Mouse (Mus musculus): ENCODE data around the gene Golph3. TPM values are rescaled to one million over a fixed set of nuclear protein-coding genes. Genes with fewer than 3 reads are reported as not detected.
A peak's percentile ranks its signal among the peaks of the same experiment; 100 is the strongest.

Gene Golph3
- polyA plus RNA-seq, 1 experiment from 2014 or later = 47.1 TPM

- no peak overlapping the region for H3K27ac ChIP-seq (replicated peaks)
- WGBS (ENCODE audit: insufficient replicate concordance) = 63% methylated on average over 7 of the region's 7 CpGs
Observed at GRCm38 (mm10) chr15:12298231-12298737, 23.0 kb upstream of the Golph3 start.

DNA sequence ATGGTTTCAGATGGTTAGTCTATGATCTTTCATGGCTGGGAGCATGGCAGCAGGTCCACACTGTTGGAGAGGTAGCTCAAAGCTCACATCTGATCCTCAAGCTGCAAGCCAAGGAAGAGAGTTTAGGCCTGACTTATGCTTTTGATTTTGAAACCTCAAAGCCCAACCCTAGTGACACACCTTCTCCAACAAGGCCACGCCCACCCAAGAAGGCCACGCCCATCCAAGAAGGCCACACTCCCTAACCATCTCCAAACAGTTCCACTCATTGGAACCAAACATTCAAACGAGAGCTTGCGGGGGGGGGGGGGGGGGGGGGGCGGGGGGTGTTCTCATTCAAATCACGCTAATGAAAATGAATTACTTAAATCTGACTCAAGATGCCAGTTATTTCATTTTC is 19.5 kb upstream of the Golph3 start:
- Histone ChIP-seq H3K4me2 (no peak overlapping the region), H3K4me1 (replicated peaks) (peaks cover 19% of the 10 kb centered on the region), H3K27ac (replicated peaks) (no peak overlapping the region), H3K27me3 (no peaks in the 10 kb centered on the region), H3K4me3 (replicated peaks) (no peak overlapping the region), H3K9me3 (replicated peaks) (no peaks in the 10 kb centered on the region), H3K9ac (no peak overlapping the region), H3K36me3 (replicated peaks) (no peaks in the 10 kb centered on the region)
- no peak for ATAC-seq (ENCODE audit: insufficient read depth)
- WGBS (ENCODE audit: insufficient replicate concordance) = 58% methylated on average over 6 of the region's 6 CpGs

More at GRCm38 (mm10) chr15:12298231-12298737, 23.0 kb upstream of the Golph3 start:
- no peak overlapping the region for H3K9ac ChIP-seq
- no peak overlapping the region for H3K4me2 ChIP-seq
- peaks cover 3% of the 10 kb centered on the region; the same call in 1 of the 2 replicates for H3K4me1 ChIP-seq (replicated peaks)
- no peaks in the 10 kb centered on the region for H3K36me3 ChIP-seq (replicated peaks)
- no peaks in the 10 kb centered on the region for H3K9me3 ChIP-seq (replicated peaks)
- ATAC-seq (ENCODE audit: insufficient read depth) = no peak
- H3K4me3 ChIP-seq (replicated peaks) = no peak overlapping the region
- H3K27me3 ChIP-seq = no peaks in the 10 kb centered on the region

GRCm38 (mm10) chr15:12306188-12307071 is 14.8 kb upstream of the Golph3 start:
- Histone ChIP-seq H3K27ac (replicated peaks) (peak overlapping the region; percentile 65), H3K4me1 (replicated peaks) (peaks cover 34% of the 10 kb centered on the region), H3K9me3 (replicated peaks) (no peaks in the 10 kb centered on the region), H3K36me3 (replicated peaks) (no peaks in the 10 kb centered on the region), H3K9ac (no peak overlapping the region), H3K4me3 (replicated peaks) (no peak overlapping the region), H3K4me2 (peak overlapping the region; percentile 47), H3K27me3 (no peaks in the 10 kb centered on the region)
- peak; percentile 86 for ATAC-seq (ENCODE audit: insufficient read depth)
- 8% methylated on average over 8 of the region's 8 CpGs for WGBS (ENCODE audit: insufficient replicate concordance)

DNA sequence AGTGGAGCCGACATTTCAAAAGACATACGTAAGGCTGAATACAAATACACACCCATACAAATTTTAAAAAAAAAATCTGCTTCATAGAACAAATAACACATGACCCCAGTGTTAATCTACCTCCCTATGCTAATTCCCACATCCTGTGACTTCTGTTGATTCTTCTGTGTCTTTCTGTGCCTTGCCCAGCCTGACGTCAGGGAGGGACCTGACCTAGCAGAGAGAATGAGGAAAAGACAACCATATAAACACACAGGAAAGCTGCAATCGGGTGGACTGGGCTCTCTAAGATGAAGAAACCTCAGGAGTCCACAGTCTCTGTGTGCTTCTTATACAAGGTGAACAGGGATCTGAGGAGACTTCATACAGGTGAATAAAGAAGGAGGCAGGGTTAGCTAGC is 14.1 kb upstream of the Golph3 start:
- no peaks in the 10 kb centered on the region for H3K9me3 ChIP-seq (replicated peaks)
- H3K4me2 ChIP-seq = peak overlapping the region; percentile 47; the same call in 1 of the 2 replicates
- H3K9ac ChIP-seq = no peak overlapping the region
- H3K36me3 ChIP-seq (replicated peaks) = no peaks in the 10 kb centered on the region
- peak overlapping the region; percentile 65; the same call in 1 of the 2 replicates for H3K27ac ChIP-seq (replicated peaks)
- H3K4me3 ChIP-seq (replicated peaks) = no peak overlapping the region
- H3K4me1 ChIP-seq (replicated peaks) = peaks cover 30% of the 10 kb centered on the region
- 57% methylated on average over 4 of the region's 4 CpGs for WGBS (ENCODE audit: insufficient replicate concordance)
- H3K27me3 ChIP-seq = no peaks in the 10 kb centered on the region
- ATAC-seq (ENCODE audit: insufficient read depth) = no peak

DNA sequence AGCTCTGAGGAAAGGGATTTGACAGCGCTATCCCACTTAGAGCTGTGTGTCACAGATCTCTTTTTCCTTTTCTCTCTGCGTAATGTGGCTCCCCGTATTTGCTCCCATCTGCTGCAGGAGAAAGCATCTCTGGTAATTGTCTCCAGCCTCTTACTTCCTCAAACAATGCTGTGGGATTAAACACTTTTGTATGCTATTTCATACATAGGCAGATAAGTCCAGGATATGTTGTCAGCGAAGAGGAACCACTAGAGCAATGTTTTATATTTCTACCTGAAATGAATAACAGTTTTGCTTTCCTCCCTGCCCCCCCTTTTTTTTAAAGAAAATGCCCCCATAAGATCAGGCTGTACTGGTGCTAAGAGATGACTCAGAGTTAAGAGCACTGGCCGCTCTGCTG is 12.7 kb upstream of the Golph3 start:
- ATAC-seq (ENCODE audit: insufficient read depth) = no peak

DNA sequence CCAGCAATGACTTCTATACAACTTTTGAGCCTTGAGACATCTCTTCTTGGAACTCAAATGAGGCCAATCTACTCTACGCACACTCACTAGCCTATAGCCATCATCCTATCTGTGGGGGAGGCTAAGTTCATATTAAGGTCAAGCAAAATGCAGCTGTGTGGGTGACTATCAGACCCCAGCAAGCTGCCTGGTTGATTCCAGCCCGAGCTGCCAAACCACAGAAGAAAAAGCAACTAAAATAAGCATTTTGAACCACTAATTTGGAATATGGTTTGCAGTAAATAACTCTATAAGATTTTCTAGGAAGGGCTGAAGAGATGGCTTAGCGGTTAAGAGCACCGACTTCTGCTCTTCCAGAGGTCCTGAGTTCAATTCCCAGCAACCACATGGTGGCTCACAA is 10.6 kb upstream of the Golph3 start:
- no peak overlapping the region for H3K27ac ChIP-seq (replicated peaks)
- peaks cover 37% of the 10 kb centered on the region for H3K4me1 ChIP-seq (replicated peaks)
- no peaks in the 10 kb centered on the region for H3K36me3 ChIP-seq (replicated peaks)
- no peaks in the 10 kb centered on the region for H3K9me3 ChIP-seq (replicated peaks)
- no peaks in the 10 kb centered on the region for H3K27me3 ChIP-seq
- no peak overlapping the region for H3K4me2 ChIP-seq
- WGBS (ENCODE audit: insufficient replicate concordance) = 43% methylated on average over 4 of the region's 4 CpGs
- ATAC-seq (ENCODE audit: insufficient read depth) = no peak
- H3K9ac ChIP-seq = no peak overlapping the region
- no peak overlapping the region for H3K4me3 ChIP-seq (replicated peaks)

More for the DNA sequence above, 12.7 kb upstream of the Golph3 start:
- H3K9ac ChIP-seq = no peak overlapping the region
- H3K9me3 ChIP-seq (replicated peaks) = no peaks in the 10 kb centered on the region
- no peaks in the 10 kb centered on the region for H3K36me3 ChIP-seq (replicated peaks)
- WGBS (ENCODE audit: insufficient replicate concordance) = 78% methylated on average over 5 of the region's 5 CpGs
- peaks cover 37% of the 10 kb centered on the region for H3K4me1 ChIP-seq (replicated peaks)
- H3K4me2 ChIP-seq = no peak overlapping the region
- no peak overlapping the region for H3K4me3 ChIP-seq (replicated peaks)
- H3K27ac ChIP-seq (replicated peaks) = no peak overlapping the region
- H3K27me3 ChIP-seq = no peaks in the 10 kb centered on the region

DNA sequence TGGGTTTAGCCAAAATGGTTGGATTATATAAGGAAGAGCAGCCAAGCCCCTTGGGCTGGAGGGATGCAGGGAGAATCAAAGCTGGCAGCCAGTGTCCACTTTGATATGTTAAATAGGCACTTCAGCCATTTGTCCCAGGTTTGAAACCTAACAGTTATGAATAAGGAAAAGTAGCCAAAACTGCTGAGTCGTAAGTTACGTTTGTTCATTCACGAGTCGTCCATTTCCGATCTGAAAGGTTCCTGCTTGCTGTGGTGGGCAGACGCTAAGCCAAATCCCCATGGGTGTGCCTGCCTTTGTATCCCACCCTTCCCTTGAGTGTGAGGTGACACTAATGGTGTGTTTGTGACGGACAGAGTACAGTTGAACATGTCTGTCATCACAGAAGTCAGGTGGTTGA is 9.8 kb upstream of the Golph3 start:
- WGBS (ENCODE audit: insufficient replicate concordance) = 59% methylated on average over 7 of the region's 7 CpGs
- Histone ChIP-seq H3K4me2 (no peak overlapping the region), H3K4me1 (replicated peaks) (peaks cover 29% of the 10 kb centered on the region), H3K9ac (no peak overlapping the region), H3K27ac (replicated peaks) (no peak overlapping the region), H3K27me3 (no peaks in the 10 kb centered on the region), H3K4me3 (replicated peaks) (no peak overlapping the region), H3K9me3 (replicated peaks) (no peaks in the 10 kb centered on the region), H3K36me3 (replicated peaks) (no peaks in the 10 kb centered on the region)
- ATAC-seq (ENCODE audit: insufficient read depth) = no peak

DNA sequence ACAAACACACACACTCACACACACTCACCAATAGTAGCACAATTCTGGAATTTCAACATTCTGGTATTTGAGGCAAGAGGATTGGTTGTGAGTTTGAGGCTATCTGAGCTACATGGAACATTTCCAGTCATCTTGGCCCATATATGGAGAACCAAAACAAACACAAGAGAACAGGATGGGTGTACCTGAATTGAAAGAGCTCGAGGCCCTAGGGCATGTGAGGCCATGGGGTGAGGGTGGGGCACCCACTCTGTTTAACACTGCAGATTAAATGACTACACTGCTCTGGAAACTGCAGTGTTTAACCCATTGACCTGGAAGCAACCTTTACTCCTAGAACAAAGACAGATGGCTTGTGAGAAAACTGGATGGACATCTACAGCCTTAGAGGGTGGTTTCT is 8.0 kb upstream of the Golph3 start:
- no peaks in the 10 kb centered on the region for H3K27me3 ChIP-seq
- H3K36me3 ChIP-seq (replicated peaks) = no peaks in the 10 kb centered on the region
- no peak overlapping the region for H3K4me2 ChIP-seq
- 14% methylated on average over 1 of the region's 1 CpGs for WGBS (ENCODE audit: insufficient replicate concordance)
- peaks cover 25% of the 10 kb centered on the region for H3K4me1 ChIP-seq (replicated peaks)
- no peaks in the 10 kb centered on the region for H3K9me3 ChIP-seq (replicated peaks)
- no peak overlapping the region for H3K9ac ChIP-seq
- no peak overlapping the region for H3K27ac ChIP-seq (replicated peaks)
- H3K4me3 ChIP-seq (replicated peaks) = no peak overlapping the region
- ATAC-seq (ENCODE audit: insufficient read depth) = no peak

GRCm38 (mm10) chr15:12314584-12314983 is 6.7 kb upstream of the Golph3 start:
- Histone ChIP-seq H3K36me3 (replicated peaks) (no peaks in the 10 kb centered on the region), H3K9ac (no peak overlapping the region), H3K9me3 (replicated peaks) (no peaks in the 10 kb centered on the region), H3K27ac (replicated peaks) (no peak overlapping the region), H3K4me1 (replicated peaks) (peaks cover 25% of the 10 kb centered on the region), H3K4me2 (no peak overlapping the region), H3K27me3 (no peaks in the 10 kb centered on the region), H3K4me3 (replicated peaks) (no peak overlapping the region)
- ATAC-seq (ENCODE audit: insufficient read depth) = no peak
- 71% methylated on average over 5 of the region's 5 CpGs for WGBS (ENCODE audit: insufficient replicate concordance)

DNA sequence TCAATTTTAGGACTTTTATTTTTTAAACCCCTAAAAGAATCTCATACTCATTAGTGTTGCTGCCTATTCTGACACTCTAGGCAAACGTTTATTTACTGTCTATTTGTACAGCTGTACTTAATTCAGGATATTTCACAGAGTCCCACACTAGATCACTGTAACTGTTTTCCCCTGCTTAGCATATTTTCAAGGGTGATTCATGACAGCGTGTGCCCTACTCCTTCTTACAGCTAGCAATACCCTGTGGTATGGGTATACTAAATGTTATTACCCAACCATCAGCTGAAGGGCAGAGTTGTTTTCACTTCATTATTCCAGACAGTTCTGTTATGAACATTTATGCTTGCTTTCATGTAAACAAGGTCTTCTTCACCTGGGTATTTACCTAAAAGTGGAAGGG is 5.3 kb upstream of the Golph3 start:
- no peak overlapping the region for H3K9ac ChIP-seq
- whole genome bisulfite sequencing (ENCODE audit: insufficient replicate concordance) = 56% methylated on average over 2 of the region's 2 CpGs
- no peak overlapping the region for H3K4me2 ChIP-seq
- H3K27ac ChIP-seq (replicated peaks) = no peak overlapping the region
- ATAC-seq (ENCODE audit: insufficient read depth) = no peak
- peaks cover 5% of the 10 kb centered on the region for H3K27me3 ChIP-seq
- no peaks in the 10 kb centered on the region for H3K36me3 ChIP-seq (replicated peaks)
- peaks cover 31% of the 10 kb centered on the region for H3K4me1 ChIP-seq (replicated peaks)
- H3K9me3 ChIP-seq (replicated peaks) = no peaks in the 10 kb centered on the region
- no peak overlapping the region for H3K4me3 ChIP-seq (replicated peaks)

DNA sequence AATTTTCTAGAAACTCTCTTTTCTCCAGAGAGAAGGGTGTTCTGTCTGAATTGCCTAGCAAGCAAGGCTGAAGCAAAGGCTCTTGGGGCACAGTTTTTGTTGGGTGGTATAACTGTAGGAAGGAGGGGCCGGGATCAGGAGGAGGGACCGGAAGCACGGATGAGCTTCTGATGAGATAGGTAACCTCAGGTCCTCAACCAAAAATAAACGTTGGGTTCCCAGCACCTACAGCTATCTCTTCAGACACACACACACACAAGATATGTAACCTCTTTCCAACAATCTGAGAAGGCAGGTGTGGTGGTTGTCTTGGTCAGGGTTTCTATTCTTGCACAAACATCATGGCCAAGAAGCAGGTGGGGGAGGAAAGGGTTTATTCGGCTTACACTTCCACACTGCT is 4.0 kb upstream of the Golph3 start:
- H3K4me2 ChIP-seq = no peak overlapping the region
- H3K9me3 ChIP-seq (replicated peaks) = no peaks in the 10 kb centered on the region
- WGBS (ENCODE audit: insufficient replicate concordance) = 30% methylated on average over 5 of the region's 5 CpGs
- no peaks in the 10 kb centered on the region for H3K36me3 ChIP-seq (replicated peaks)
- peaks cover 5% of the 10 kb centered on the region for H3K27me3 ChIP-seq
- no peak overlapping the region for H3K9ac ChIP-seq
- peaks cover 31% of the 10 kb centered on the region for H3K4me1 ChIP-seq (replicated peaks)
- no peak overlapping the region for H3K4me3 ChIP-seq (replicated peaks)
- no peak for ATAC-seq (ENCODE audit: insufficient read depth)
- H3K27ac ChIP-seq (replicated peaks) = no peak overlapping the region
